Mouse (Mus musculus) megakaryocyte progenitor cell, adult 5-6 weeks (primary cell): Measurements from ENCODE around the gene Cmtm2b. TPM values are rescaled to one million over a fixed set of nuclear protein-coding genes. Genes with fewer than 3 reads are reported as not detected.

Experiments used
- ATAC-seq: replicated peaks from 2 replicates; pipeline ENCODE4 v1.8.0; 2016; ENCODE audit warnings: mild to moderate bottlenecking, moderate TSS enrichment, inconsistent platforms; ENCODE audit not compliant: poor library complexity
- total RNA-seq, 2 experiments: library from RNA; stranded (forward) in 1 of 2; stranded (reverse) in 1 of 2; fragments of 157-497, 149-512 nt in 1 of 2; fragments of 200-1000 nt in 1 of 2; gene quantifications; 2 replicates each; pipeline versions ENCODE4 v1.2.3 to v1.2.4; 2015 to 2017

Gene Cmtm2b
- total RNA-seq, 2 experiments from 2014 or later, result not detected

DNA sequence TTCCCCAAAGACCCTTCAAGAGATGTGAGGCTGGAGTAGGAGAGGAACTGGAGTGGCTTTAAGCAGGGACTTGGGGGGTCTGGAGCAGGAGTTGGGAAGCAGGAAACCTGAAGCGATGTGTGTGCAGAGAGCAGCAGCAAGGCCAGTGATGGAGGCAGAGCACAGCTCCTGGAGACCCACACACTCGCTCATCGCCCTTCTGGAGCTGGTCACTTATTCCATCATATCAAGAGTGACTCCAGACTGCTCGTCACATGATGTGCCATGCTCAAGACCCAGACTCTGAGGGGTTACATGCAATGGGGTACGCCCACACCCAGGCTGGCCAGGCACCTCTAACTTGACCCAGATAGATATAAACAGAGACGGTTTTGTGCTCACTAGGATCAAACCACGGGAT is 58.2 kb downstream of the Cmtm2b start:
- no peak for ATAC-seq

Other genes with a start within 250 kb of the Cmtm2b start
- gene Cdh5, start 220.6 kb upstream of the Cmtm2b start, total RNA-seq (2015), result not detected in 2 replicates
- gene Cdh5, start 220.6 kb upstream of the Cmtm2b start, total RNA-seq (2017), result 0.07 TPM in 1 of 2 replicates, not detected in the other
- gene Bean1, start 151.8 kb upstream of the Cmtm2b start, total RNA-seq (2015), result not detected in 2 replicates
- gene Bean1, start 151.8 kb upstream of the Cmtm2b start, total RNA-seq (2017), result not detected in 2 replicates
- gene Tk2, start 73.7 kb upstream of the Cmtm2b start, total RNA-seq (2015), result 16.5 and 16.9 TPM in 2 replicates
- gene Tk2, start 73.7 kb upstream of the Cmtm2b start, total RNA-seq (2017), result 11.7 and 11.9 TPM in 2 replicates
- gene Cklf, start 71.4 kb upstream of the Cmtm2b start, total RNA-seq (2015), result 54.0 and 54.9 TPM in 2 replicates
- 14.7 and 21.2 TPM in 2 replicates for gene Cklf, start 71.4 kb upstream of the Cmtm2b start, total RNA-seq (2017)
- gene Cmtm2a, start 29.0 kb upstream of the Cmtm2b start, total RNA-seq (2015), result not detected in 2 replicates
- gene Cmtm2a, start 29.0 kb upstream of the Cmtm2b start, total RNA-seq (2017), result not detected in 2 replicates
- not detected in 2 replicates for gene Gm45711, start 12.1 kb upstream of the Cmtm2b start, total RNA-seq (2015)
- gene Gm45711, start 12.1 kb upstream of the Cmtm2b start, total RNA-seq (2017), result not detected in 2 replicates
- not detected in 2 replicates for gene Cmtm1, start 12.1 kb upstream of the Cmtm2b start, total RNA-seq (2015)
- not detected in 2 replicates for gene Cmtm1, start 12.1 kb upstream of the Cmtm2b start, total RNA-seq (2017)
- gene Gm11020, start 663 bp upstream of the Cmtm2b start, total RNA-seq (2015), result not detected in 2 replicates
- gene Gm11020, start 663 bp upstream of the Cmtm2b start, total RNA-seq (2017), result not detected in 2 replicates
- 28.2 and 39.9 TPM in 2 replicates for gene Cmtm3, start 17.2 kb downstream of the Cmtm2b start, total RNA-seq (2015)
- gene Cmtm3, start 17.2 kb downstream of the Cmtm2b start, total RNA-seq (2017), result 12.0 and 21.6 TPM in 2 replicates
- 0.79 and 0.85 TPM in 2 replicates for gene Cmtm4, start 73.6 kb downstream of the Cmtm2b start, total RNA-seq (2015)
- gene Cmtm4, start 73.6 kb downstream of the Cmtm2b start, total RNA-seq (2017), result 0.84 and 0.87 TPM in 2 replicates
- 14.7 and 25.4 TPM in 2 replicates for gene Dync1li2, start 120.8 kb downstream of the Cmtm2b start, total RNA-seq (2015)
- gene Dync1li2, start 120.8 kb downstream of the Cmtm2b start, total RNA-seq (2017), result 46.5 and 52.6 TPM in 2 replicates
- not detected in 2 replicates for gene Terb1, start 187.7 kb downstream of the Cmtm2b start, total RNA-seq (2015)
- not detected in 2 replicates for gene Terb1, start 187.7 kb downstream of the Cmtm2b start, total RNA-seq (2017)
- gene Nae1, start 212.4 kb downstream of the Cmtm2b start, total RNA-seq (2015), result 60.1 and 69.1 TPM in 2 replicates
- gene Nae1, start 212.4 kb downstream of the Cmtm2b start, total RNA-seq (2017), result 74.4 and 88.3 TPM in 2 replicates
- gene Car7, start 212.5 kb downstream of the Cmtm2b start, total RNA-seq (2015), result not detected in 2 replicates
- gene Car7, start 212.5 kb downstream of the Cmtm2b start, total RNA-seq (2017), result 0.07 and 0.33 TPM in 2 replicates